Mouse (Mus musculus): ENCODE measurements around the gene Fetub. TPM values are rescaled to one million over a fixed set of nuclear protein-coding genes. Genes with fewer than 3 reads are reported as not detected.

Fetub gene
- total and polyA plus RNA-seq, 2 experiments, result 107 to 419 TPM

DNA sequence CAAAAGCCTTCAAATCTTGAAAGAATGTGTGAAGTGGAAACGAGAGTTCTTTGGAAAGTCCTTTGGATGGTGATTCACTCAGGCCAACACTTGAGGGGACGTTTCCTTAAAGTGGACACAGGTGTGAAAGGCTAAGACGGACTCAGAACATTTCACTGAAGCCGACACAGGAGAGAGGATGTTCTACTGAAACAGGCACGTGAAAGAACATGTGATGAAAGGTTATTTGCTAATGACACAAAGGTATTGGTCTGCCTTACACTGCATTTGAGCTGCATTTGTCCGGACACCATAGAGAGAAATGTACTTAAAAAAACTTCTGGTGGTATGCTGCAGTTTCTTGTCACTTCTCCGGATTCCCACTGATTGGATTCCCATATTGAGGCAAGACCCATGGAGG, 39.4 kb upstream of the Fetub start:
- Histone ChIP-seq H3K27ac (replicated peaks; ENCODE audit: insufficient read depth, low read depth, low read length) (peak overlapping the region; percentile 100), H3K4me3 (ENCODE audit: insufficient read depth, low read depth, low read length) (peak overlapping the region; percentile 36; the same call in 1 of the 2 replicates), H3K36me3 (ENCODE audit: control insufficient read depth, insufficient read depth, low read length) (no peaks in the 10 kb centered on the region; the same call in 1 of the 2 replicates), H3K27me3 (ENCODE audit: control insufficient read depth, insufficient read depth, low read length) (no peaks in the 10 kb centered on the region), H3K4me1 (ENCODE audit: control insufficient read depth, insufficient read depth, low read length) (peaks cover 33% of the 10 kb centered on the region), H3K79me2 (ENCODE audit: control insufficient read depth, insufficient read depth, low read length) (no peaks in the 10 kb centered on the region), H3K9ac (ENCODE audit: low read depth, low read length) (peak overlapping the region; percentile 67)
- WGBS, result 49% methylated on average over 7 of the region's 7 CpGs
- TF ChIP-seq CTCF (IDR thresholded peaks at IDR 0.05; ENCODE audit: low read depth, low read length) (no peak), POLR2A (IDR thresholded peaks at IDR 0.05; ENCODE audit: extremely low read depth, insufficient read depth, low read length) (no peak)
- DNase-seq (ENCODE audit: extremely low read depth, low read depth, low spot score), result peak; percentile 76

DNA sequence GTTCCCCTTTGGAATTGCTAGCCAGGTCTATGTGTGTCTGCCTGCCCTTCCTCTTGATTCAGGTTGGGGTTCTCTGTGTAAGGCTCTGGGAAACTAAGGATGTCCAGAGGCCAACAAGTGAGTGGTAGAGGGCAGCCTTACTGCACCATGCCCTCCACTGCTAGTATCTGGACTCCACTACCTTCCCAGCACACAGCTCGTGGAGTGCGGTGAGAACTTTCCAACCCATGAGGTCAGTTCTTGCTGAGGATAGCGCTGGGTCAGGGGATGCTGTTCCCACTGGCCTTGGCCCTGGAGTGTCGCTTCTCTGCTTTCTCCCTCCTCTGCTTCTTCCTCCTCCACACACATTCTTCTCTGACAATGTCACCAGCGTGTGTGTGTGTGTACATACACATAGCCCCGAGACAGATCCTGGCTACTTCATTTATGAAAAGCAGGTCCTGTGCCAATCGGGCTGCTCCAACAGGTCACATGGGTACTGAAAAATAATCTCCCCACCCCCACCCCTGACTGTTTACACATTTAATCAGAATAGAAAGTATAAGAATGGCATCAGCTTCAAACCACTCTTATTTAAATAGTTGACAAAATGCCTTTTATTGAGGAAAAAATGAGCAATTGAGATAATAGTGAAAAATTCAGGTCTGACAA, 38.1 kb upstream of the Fetub start:
- Histone ChIP-seq H3K79me2 (ENCODE audit: control insufficient read depth, insufficient read depth, low read length) (no peaks in the 10 kb centered on the region), H3K27me3 (ENCODE audit: control insufficient read depth, insufficient read depth, low read length) (no peaks in the 10 kb centered on the region), H3K36me3 (ENCODE audit: control insufficient read depth, insufficient read depth, low read length) (no peaks in the 10 kb centered on the region), H3K4me3 (ENCODE audit: insufficient read depth, low read depth, low read length) (peak overlapping the region; percentile 36), H3K27ac (replicated peaks; ENCODE audit: insufficient read depth, low read depth, low read length) (peak overlapping the region; percentile 100), H3K9ac (ENCODE audit: low read depth, low read length) (peak overlapping the region; percentile 78), H3K4me1 (ENCODE audit: control insufficient read depth, insufficient read depth, low read length) (peaks cover 41% of the 10 kb centered on the region)
- no peak for TF ChIP-seq CTCF (IDR thresholded peaks at IDR 0.05; ENCODE audit: low read depth, low read length)
- 0 out of 2 replicates have a peak, but pooled peaks have one; percentile 31 for TF ChIP-seq POLR2A (IDR thresholded peaks at IDR 0.05; ENCODE audit: extremely low read depth, insufficient read depth, low read length)
- 14% methylated on average over 7 of the region's 7 CpGs for WGBS
- DNase-seq (ENCODE audit: extremely low read depth, low read depth, low spot score), result peak; percentile 82

DNA sequence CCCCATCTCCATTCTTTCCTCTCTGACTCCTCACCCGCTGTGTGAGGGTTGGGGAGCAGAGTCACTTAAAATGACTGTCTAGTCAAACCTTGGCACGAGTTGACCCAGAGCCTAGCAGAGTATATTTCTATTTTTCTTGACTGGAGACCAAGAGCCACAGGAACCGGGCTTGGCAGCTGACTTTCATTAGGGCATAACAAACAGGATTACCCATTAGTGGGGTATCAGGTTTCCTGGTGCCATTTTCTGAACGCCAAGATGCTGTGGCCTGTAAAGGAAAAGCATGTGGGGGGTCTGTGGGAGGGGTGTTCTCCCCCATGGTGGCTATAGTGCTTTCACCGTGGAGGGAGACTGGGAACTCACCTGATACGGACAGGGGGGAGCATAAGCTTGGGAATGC, 37.2 kb upstream of the Fetub start:
- Histone ChIP-seq H3K4me1 (ENCODE audit: control insufficient read depth, insufficient read depth, low read length) (peaks cover 47% of the 10 kb centered on the region), H3K79me2 (ENCODE audit: control insufficient read depth, insufficient read depth, low read length) (no peaks in the 10 kb centered on the region), H3K4me3 (ENCODE audit: insufficient read depth, low read depth, low read length) (peak overlapping the region; percentile 40), H3K27me3 (ENCODE audit: control insufficient read depth, insufficient read depth, low read length) (no peaks in the 10 kb centered on the region), H3K9ac (ENCODE audit: low read depth, low read length) (peak overlapping the region; percentile 78), H3K27ac (replicated peaks; ENCODE audit: insufficient read depth, low read depth, low read length) (peak overlapping the region; percentile 100), H3K36me3 (ENCODE audit: control insufficient read depth, insufficient read depth, low read length) (no peaks in the 10 kb centered on the region)
- TF ChIP-seq POLR2A (IDR thresholded peaks at IDR 0.05; ENCODE audit: extremely low read depth, insufficient read depth, low read length) (no peak), CTCF (IDR thresholded peaks at IDR 0.05; ENCODE audit: low read depth, low read length) (no peak)
- 11% methylated on average over 6 of the region's 6 CpGs for WGBS
- DNase-seq (ENCODE audit: extremely low read depth, low read depth, low spot score), result peak; percentile 88

DNA sequence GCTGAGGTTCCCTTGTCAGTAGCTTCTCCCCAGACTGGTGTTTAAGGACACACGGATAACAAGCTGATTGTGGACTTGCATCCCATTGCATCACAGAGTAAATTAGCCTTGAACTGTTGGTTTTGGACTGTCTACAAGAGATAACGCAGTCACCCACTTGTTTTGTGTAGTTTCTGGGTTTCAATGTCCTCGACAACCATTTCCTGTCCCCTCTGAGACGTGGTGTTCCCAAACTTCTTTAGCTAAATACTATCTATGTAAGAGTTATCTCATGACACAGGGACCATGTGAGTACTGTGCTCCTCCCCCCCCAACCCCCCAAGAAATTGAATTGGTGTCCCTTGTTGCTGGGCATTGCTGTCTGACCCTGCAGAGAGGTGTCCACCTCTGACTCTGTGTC, 36.6 kb upstream of the Fetub start:
- Histone ChIP-seq H3K27ac (replicated peaks; ENCODE audit: insufficient read depth, low read depth, low read length) (peak overlapping the region; percentile 100), H3K4me1 (ENCODE audit: control insufficient read depth, insufficient read depth, low read length) (peaks cover 52% of the 10 kb centered on the region), H3K4me3 (ENCODE audit: insufficient read depth, low read depth, low read length) (peak overlapping the region; percentile 40), H3K79me2 (ENCODE audit: control insufficient read depth, insufficient read depth, low read length) (no peaks in the 10 kb centered on the region), H3K36me3 (ENCODE audit: control insufficient read depth, insufficient read depth, low read length) (no peaks in the 10 kb centered on the region), H3K9ac (ENCODE audit: low read depth, low read length) (peak overlapping the region; percentile 78), H3K27me3 (ENCODE audit: control insufficient read depth, insufficient read depth, low read length) (no peaks in the 10 kb centered on the region)
- WGBS, result 5% methylated on average over 4 of the region's 4 CpGs
- TF ChIP-seq POLR2A (IDR thresholded peaks at IDR 0.05; ENCODE audit: extremely low read depth, insufficient read depth, low read length), result no peak
- no peak for TF ChIP-seq CTCF (IDR thresholded peaks at IDR 0.05; ENCODE audit: low read depth, low read length)
- peak; percentile 100 for DNase-seq (ENCODE audit: extremely low read depth, low read depth, low spot score)

DNA sequence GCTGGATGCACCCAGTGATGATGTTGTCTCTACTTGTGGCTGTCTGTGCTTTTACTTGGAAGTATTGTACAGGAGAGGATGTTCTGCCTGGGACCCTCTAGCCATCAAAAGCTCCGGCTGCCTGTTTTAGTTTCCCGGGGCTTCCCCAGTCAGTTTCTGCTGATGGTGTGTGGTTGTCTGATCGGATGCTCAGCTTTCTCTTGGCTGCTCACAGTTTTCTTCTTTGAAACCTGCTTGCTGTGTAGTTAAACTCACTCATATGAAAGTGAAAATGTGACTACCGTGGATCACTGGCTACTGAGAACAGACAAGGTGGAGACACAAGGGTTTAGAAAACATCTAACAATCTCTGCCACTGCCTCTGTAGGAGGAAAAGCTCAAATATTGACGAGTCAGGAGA, 34.7 kb upstream of the Fetub start:
- 58% methylated on average over 5 of the region's 5 CpGs for WGBS
- Histone ChIP-seq H3K4me1 (ENCODE audit: control insufficient read depth, insufficient read depth, low read length) (peaks cover 52% of the 10 kb centered on the region), H3K4me3 (ENCODE audit: insufficient read depth, low read depth, low read length) (no peak overlapping the region), H3K36me3 (ENCODE audit: control insufficient read depth, insufficient read depth, low read length) (no peaks in the 10 kb centered on the region), H3K79me2 (ENCODE audit: control insufficient read depth, insufficient read depth, low read length) (no peaks in the 10 kb centered on the region), H3K9ac (ENCODE audit: low read depth, low read length) (no peak overlapping the region), H3K27me3 (ENCODE audit: control insufficient read depth, insufficient read depth, low read length) (no peaks in the 10 kb centered on the region), H3K27ac (replicated peaks; ENCODE audit: insufficient read depth, low read depth, low read length) (no peak overlapping the region; the same call in 1 of the 2 replicates)
- TF ChIP-seq CTCF (IDR thresholded peaks at IDR 0.05; ENCODE audit: low read depth, low read length) (no peak), POLR2A (IDR thresholded peaks at IDR 0.05; ENCODE audit: extremely low read depth, insufficient read depth, low read length) (no peak)
- DNase-seq (ENCODE audit: extremely low read depth, low read depth, low spot score), result no peak

DNA sequence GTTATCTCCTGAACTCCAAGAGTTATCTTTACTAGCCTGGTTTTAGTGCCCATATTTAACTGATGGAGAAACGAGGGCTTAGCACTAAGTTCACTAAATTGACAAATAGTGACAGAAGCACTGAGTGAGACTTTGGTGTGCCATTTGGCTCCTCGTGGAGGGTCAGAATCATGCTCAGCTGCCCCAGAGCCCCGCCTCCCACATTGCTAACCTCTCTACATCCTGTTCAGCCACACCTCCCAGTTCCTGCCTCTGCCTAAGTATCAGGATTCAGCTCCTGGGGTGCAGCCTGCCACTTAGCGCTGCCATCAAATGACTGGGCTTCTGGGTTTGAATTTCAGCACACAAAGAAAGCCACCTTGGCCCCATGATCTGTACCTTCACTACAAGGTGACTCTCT, 32.8 kb upstream of the Fetub start:
- DNase-seq (ENCODE audit: extremely low read depth, low read depth, low spot score), result peak; percentile 91
- no peaks in the 10 kb centered on the region for H3K79me2 ChIP-seq (ENCODE audit: control insufficient read depth, insufficient read depth, low read length)
- WGBS, result 8% methylated on average over 4 of the region's 4 CpGs

More for the DNA sequence above, 32.8 kb upstream of the Fetub start:
- Histone ChIP-seq H3K27ac (replicated peaks; ENCODE audit: insufficient read depth, low read depth, low read length) (peak overlapping the region; percentile 85), H3K36me3 (ENCODE audit: control insufficient read depth, insufficient read depth, low read length) (no peaks in the 10 kb centered on the region), H3K4me1 (ENCODE audit: control insufficient read depth, insufficient read depth, low read length) (peaks cover 51% of the 10 kb centered on the region), H3K4me3 (ENCODE audit: insufficient read depth, low read depth, low read length) (no peak overlapping the region), H3K9ac (ENCODE audit: low read depth, low read length) (peak overlapping the region; percentile 44), H3K27me3 (ENCODE audit: control insufficient read depth, insufficient read depth, low read length) (no peaks in the 10 kb centered on the region)
- TF ChIP-seq CTCF (IDR thresholded peaks at IDR 0.05; ENCODE audit: low read depth, low read length), result no peak
- TF ChIP-seq POLR2A (IDR thresholded peaks at IDR 0.05; ENCODE audit: extremely low read depth, insufficient read depth, low read length), result 0 out of 2 replicates have a peak, but pooled peaks have one; percentile 17
